8 mouse cellular contexts compared by ENCODE assay signal in genomic region chr2:156780752-156781151, GRCm38 (mm10). TPM values are rescaled to one million over a fixed set of nuclear protein-coding genes. Genes with fewer than 3 reads are reported as not detected.
DNase-seq lines count a peak whose midpoint lies in the region; ATAC-seq lines count a peak whose summit lies in the region.
"Had no signal": no experiment of that assay in that cellular context is flagged by ENCODE, and none has a peak within 500 bp of the region (broad histone marks: within the 10 kb centered on the region; RNA-seq: fewer than 3 reads in every experiment).

No protein-coding gene starts in this region.

- H3K4me1 ChIP-seq in lung, embryonic 15.5 days, result peaks cover 47% of the 10 kb centered on the region
- H3K4me1 ChIP-seq in intestine, embryonic 14.5 days (replicated peaks; ENCODE audit: control insufficient read depth, insufficient read depth, low read length), result peaks cover 16% of the 10 kb centered on the region

- H3K9me3 ChIP-seq in lung, embryonic 15.5 days, result no peaks in the 10 kb centered on the region
- H3K9me3 ChIP-seq in intestine, embryonic 14.5 days (ENCODE audit: control insufficient read depth, low read length), result no peaks in the 10 kb centered on the region

- H3K9ac ChIP-seq in lung, embryonic 15.5 days, result no peak overlapping the region
- H3K9ac ChIP-seq in intestine, embryonic 14.5 days (ENCODE audit: low read length), result no peak overlapping the region

- 17% methylated on average over 17 of the region's 17 CpGs for WGBS in lung, embryonic 15.5 days
- 20% methylated on average over 17 of the region's 17 CpGs for WGBS in intestine, embryonic 14.5 days

- H3K27ac ChIP-seq in lung, embryonic 15.5 days, result no peak overlapping the region
- no peak overlapping the region for H3K27ac ChIP-seq in intestine, embryonic 14.5 days (ENCODE audit: low read depth)

- DNase-seq in lung, postnatal 25 days (ENCODE audit: low spot score), result no peak
- DNase-seq in embryo, embryonic 10.5 days (ENCODE audit: low spot score), result peak; percentile 61
- DNase-seq in intestine, embryonic 14.5 days (ENCODE audit: low spot score), result no peak
- DNase-seq in retina, embryonic 14.5 days (ENCODE audit: low spot score), result peak; percentile 63
- DNase-seq in adrenal gland, postnatal 4 days (ENCODE audit: low spot score in 2 of 2), result no peak
- DNase-seq in urinary bladder, postnatal 4 days (ENCODE audit: low spot score in 2 of 2), result no peak
- DNase-seq: adrenal gland, adult 2 months had no signal

- H3K4me2 ChIP-seq in lung, embryonic 15.5 days, result peak overlapping the region; percentile 27
- H3K4me2 ChIP-seq in intestine, embryonic 14.5 days (ENCODE audit: low read length), result 0 out of 2 replicates have a peak overlapping the region, but pooled peaks have one; percentile 14

- no peak overlapping the region for H3K4me3 ChIP-seq in lung, embryonic 15.5 days
- no peak overlapping the region for H3K4me3 ChIP-seq in intestine, embryonic 14.5 days (ENCODE audit: low read depth, low read length)

- no peaks in the 10 kb centered on the region for H3K36me3 ChIP-seq in lung, embryonic 15.5 days
- peaks cover 18% of the 10 kb centered on the region; the same call in 1 of the 2 replicates for H3K36me3 ChIP-seq in intestine, embryonic 14.5 days (ENCODE audit: control insufficient read depth, insufficient read depth, low read length)

- no peaks in the 10 kb centered on the region for H3K27me3 ChIP-seq in lung, embryonic 15.5 days
- H3K27me3 ChIP-seq in intestine, embryonic 14.5 days (replicated peaks; ENCODE audit: control insufficient read depth, insufficient read depth, low read length), result no peaks in the 10 kb centered on the region

- ATAC-seq in lung, embryonic 15.5 days (ENCODE audit: borderline replicate concordance, extremely low read depth, low FRiP score, low TSS enrichment), result peak; percentile 32; the same call in 1 of the 2 replicates
- no peak for ATAC-seq in intestine, embryonic 14.5 days (replicated peaks; ENCODE audit: low FRiP score, low TSS enrichment, low read depth)

RNA-seq across cellular contexts. Expression of gene Myl9, which starts 5.5 kb away (rescaled TPM):
- 443 and 454 TPM in 2 replicates for polyA plus RNA-seq in lung, embryonic 15.5 days (2015; fragmentation: Nextera tagmentation; extraction: Ambion mirVana)
- 1,449 and 1,579 TPM in 2 replicates for polyA plus RNA-seq in intestine, embryonic 14.5 days (2014; fragmentation: Nextera tagmentation; extraction: Ambion mirVana)
- 10 to 100 TPM; 82.3 to 84.4 TPM for total RNA-seq in adrenal gland, postnatal 4 days (2021)

RNA-seq across cellular contexts. Expression of gene Tgif2, which starts 59.1 kb away (rescaled TPM):
- 55.7 and 56.1 TPM in 2 replicates for polyA plus RNA-seq in lung, embryonic 15.5 days (2015; fragmentation: Nextera tagmentation; extraction: Ambion mirVana)
- polyA plus RNA-seq in intestine, embryonic 14.5 days (2014; fragmentation: Nextera tagmentation; extraction: Ambion mirVana), result 61.4 and 63.5 TPM in 2 replicates
- 10 to 100 TPM; 23.0 to 25.1 TPM for total RNA-seq in adrenal gland, postnatal 4 days (2021)

Comparison
In these comparisons a context has a peak if more than half of its experiments do, and no peak if none do; other contexts are left out.
1. DNase-seq: peak in embryo, embryonic 10.5 days (single experiment) and retina, embryonic 14.5 days (single experiment); none in lung, postnatal 25 days (single experiment), intestine, embryonic 14.5 days (single experiment), adrenal gland, postnatal 4 days (0 of 2) and urinary bladder, postnatal 4 days (0 of 2).